Mouse (Mus musculus) 3T3-L1 (cell line): ENCODE data around the gene Gm38392.
"Not testable (repeated sequence)": the region's sequence is repeated elsewhere in the genome, so short reads cannot be mapped to it uniquely, and the experiment has no call there.

Experiments used
- DNase-seq: peaks from one replicate; pipeline ENCODE4 v3.0.0-alpha.2; 2015; ENCODE audit warnings: low read depth, low spot score

Gm38392 gene

GRCm38 (mm10) chr3:88276529-88277143 lies 10.4 kb downstream of the Gm38392 start:
- peak; percentile 57 for DNase-seq

GRCm38 (mm10) chr3:88276121-88276520 lies 10.9 kb downstream of the Gm38392 start:
- no peak for DNase-seq

GRCm38 (mm10) chr3:88274002-88274401 lies 13.0 kb downstream of the Gm38392 start:
- no peak for DNase-seq

GRCm38 (mm10) chr3:88271859-88272258 lies 15.2 kb downstream of the Gm38392 start:
- DNase-seq, result no peak

GRCm38 (mm10) chr3:88271298-88271697 lies 15.7 kb downstream of the Gm38392 start:
- not testable (repeated sequence) for DNase-seq

GRCm38 (mm10) chr3:88268991-88269390 lies 18.0 kb downstream of the Gm38392 start:
- DNase-seq, result no peak

- not testable (repeated sequence) for DNase-seq
Measured at GRCm38 (mm10) chr3:88268014-88268413, 19.0 kb downstream of the Gm38392 start.

GRCm38 (mm10) chr3:88262346-88262745 lies 24.7 kb downstream of the Gm38392 start:
- no peak for DNase-seq

- no peak for DNase-seq
Measured at GRCm38 (mm10) chr3:88256382-88256781, 30.6 kb downstream of the Gm38392 start.

GRCm38 (mm10) chr3:88255950-88256349 lies 31.1 kb downstream of the Gm38392 start:
- DNase-seq, result no peak

- no peak for DNase-seq
Measured at GRCm38 (mm10) chr3:88254268-88254926, 32.6 kb downstream of the Gm38392 start, which contains the start of gene Rhbg. Rhbg (minus strand) TSS chr3:88254709.

GRCm38 (mm10) chr3:88252739-88253138 lies 34.3 kb downstream of the Gm38392 start:
- no peak for DNase-seq

GRCm38 (mm10) chr3:88248406-88248805 lies 38.6 kb downstream of the Gm38392 start:
- DNase-seq, result no peak

- no peak for DNase-seq
Measured at GRCm38 (mm10) chr3:88247666-88248065, 39.3 kb downstream of the Gm38392 start.

GRCm38 (mm10) chr3:88245811-88246210 lies 41.2 kb downstream of the Gm38392 start:
- peak; percentile 78 for DNase-seq

GRCm38 (mm10) chr3:88244071-88244470 lies 42.9 kb downstream of the Gm38392 start:
- peak; percentile 67 for DNase-seq

GRCm38 (mm10) chr3:88242531-88242930 lies 44.5 kb downstream of the Gm38392 start:
- peak; percentile 89 for DNase-seq

- no peak for DNase-seq
Measured at GRCm38 (mm10) chr3:88241045-88241786, 45.8 kb downstream of the Gm38392 start.

- DNase-seq, result no peak
Measured at GRCm38 (mm10) chr3:88239446-88239845, 47.6 kb downstream of the Gm38392 start.

- no peak for DNase-seq
Measured at GRCm38 (mm10) chr3:88238866-88239391, 48.1 kb downstream of the Gm38392 start.

GRCm38 (mm10) chr3:88237556-88238194 lies 49.3 kb downstream of the Gm38392 start:
- peak; percentile 79 for DNase-seq

GRCm38 (mm10) chr3:88237161-88237555 lies 49.9 kb downstream of the Gm38392 start:
- DNase-seq, result no peak
